Mouse (Mus musculus) skeletal muscle tissue, adult 2 months (tissue): ENCODE results near the gene Atp6v0e.

ENCODE experiments used
- DNase-seq: peaks from one replicate; pipeline ENCODE4 v3.0.0-alpha.2; 2012; ENCODE audit warnings: low read depth, low spot score

The Atp6v0e gene

GRCm38 (mm10) chr17:26662978-26663683, at the start of gene Atp6v0e:
TSS of gene Atp6v0e (plus strand) at chr17:26663231.
- peak; percentile 96 for DNase-seq

- no peak for DNase-seq
These were observed 48.7 kb upstream of the Atp6v0e start for GRCm38 (mm10) chr17:26614286-26614685.

GRCm38 (mm10) chr17:26614708-26615486, 48.1 kb upstream of the Atp6v0e start:
- no peak for DNase-seq

DNA sequence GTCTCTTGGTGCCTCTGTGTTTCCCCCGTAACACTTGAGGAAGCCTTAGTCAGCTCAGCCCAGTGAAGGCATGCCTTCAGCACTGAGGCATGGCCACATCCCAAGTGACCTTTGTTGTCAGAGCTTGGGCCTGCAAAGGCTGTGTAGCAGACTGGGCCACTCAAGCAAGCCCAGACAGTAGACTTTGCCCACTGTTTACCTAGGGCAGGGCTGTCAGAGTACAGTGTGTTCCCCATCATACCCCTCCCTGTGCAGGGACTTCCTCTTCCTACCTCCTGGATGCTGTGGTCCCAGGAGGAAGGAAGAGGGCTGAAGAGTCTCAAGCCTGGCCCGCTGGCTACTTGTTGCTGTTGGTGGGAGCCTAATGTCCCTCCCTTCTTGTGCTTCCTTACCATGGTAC, 46.3 kb upstream of the Atp6v0e start:
- no peak for DNase-seq

- DNase-seq, result no peak
These were observed 44.5 kb upstream of the Atp6v0e start for GRCm38 (mm10) chr17:26618498-26618897.

DNA sequence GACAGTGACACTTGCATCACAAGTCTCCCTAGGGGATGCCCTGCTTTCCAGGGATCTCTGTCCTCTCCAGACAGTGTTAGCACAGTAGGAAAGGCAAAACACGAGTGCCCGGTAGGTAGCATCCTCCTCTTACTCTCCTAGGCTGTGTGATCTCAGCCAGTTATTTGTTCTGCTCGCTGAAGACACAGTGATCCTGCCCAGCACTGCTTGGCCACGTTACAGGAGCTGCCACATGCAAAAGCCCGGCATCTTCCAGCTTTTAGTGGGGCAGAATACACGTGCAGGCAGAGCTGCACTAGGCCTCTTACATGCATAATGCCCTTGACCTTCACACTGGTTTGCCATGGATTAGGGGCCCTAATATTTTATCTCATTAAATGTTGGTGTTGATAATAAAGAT, 43.5 kb upstream of the Atp6v0e start:
- no peak for DNase-seq

- no peak for DNase-seq
These were observed 42.7 kb upstream of the Atp6v0e start for GRCm38 (mm10) chr17:26620292-26620691.

- peak; percentile 93 for DNase-seq
These were observed 42.0 kb upstream of the Atp6v0e start for GRCm38 (mm10) chr17:26620786-26621766.

GRCm38 (mm10) chr17:26621912-26622311, 41.1 kb upstream of the Atp6v0e start:
- no peak for DNase-seq

DNA sequence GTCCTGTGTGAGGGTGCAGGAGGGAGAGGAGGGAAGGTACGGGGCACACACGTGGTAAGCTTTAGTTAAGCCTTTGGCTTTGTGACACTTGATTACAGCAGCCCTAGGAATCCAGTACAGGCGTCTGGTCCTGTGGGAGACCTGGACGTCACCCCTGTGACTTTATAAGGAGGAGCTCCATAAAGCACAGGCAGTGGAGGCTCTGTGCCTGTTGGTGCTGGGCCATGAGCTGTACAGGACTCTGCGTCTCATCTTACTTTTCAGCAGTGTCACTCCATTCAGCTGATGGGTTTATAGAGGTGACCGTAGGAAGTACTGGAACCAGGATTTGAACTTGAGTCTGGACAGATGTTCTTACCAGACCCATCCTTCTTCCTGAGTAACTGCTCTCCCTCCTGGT, 39.0 kb upstream of the Atp6v0e start:
- DNase-seq, result peak; percentile 72

GRCm38 (mm10) chr17:26624999-26625398, 38.0 kb upstream of the Atp6v0e start:
- peak; percentile 71 for DNase-seq

DNA sequence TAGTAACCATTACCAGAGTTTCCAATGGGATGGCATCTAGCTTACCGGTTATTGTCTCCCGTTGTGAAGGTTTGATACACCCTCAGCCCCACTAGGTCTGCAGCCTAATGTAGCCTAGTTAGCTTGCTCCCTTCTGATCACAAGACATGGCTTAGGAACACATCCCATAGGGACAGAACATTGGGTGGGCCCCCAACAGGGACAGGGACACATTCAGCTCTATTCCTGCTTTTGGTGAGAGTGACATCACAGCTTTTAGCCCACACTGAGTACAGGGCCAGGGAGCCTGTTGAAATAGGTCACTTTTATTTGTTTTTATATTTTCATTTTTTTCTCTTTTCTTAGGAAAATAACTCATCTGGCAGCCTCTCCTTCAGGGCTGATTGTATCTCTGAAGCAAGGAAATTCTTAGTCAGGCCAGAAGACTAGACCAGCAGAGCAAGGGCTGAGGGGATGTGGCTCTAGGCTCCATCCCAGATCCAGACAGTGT, 37.5 kb upstream of the Atp6v0e start:
- DNase-seq, result no peak

GRCm38 (mm10) chr17:26628479-26628878, 34.6 kb upstream of the Atp6v0e start:
- DNase-seq, result no peak

- no peak for DNase-seq
These were observed 34.1 kb upstream of the Atp6v0e start for GRCm38 (mm10) chr17:26628936-26629335.

DNA sequence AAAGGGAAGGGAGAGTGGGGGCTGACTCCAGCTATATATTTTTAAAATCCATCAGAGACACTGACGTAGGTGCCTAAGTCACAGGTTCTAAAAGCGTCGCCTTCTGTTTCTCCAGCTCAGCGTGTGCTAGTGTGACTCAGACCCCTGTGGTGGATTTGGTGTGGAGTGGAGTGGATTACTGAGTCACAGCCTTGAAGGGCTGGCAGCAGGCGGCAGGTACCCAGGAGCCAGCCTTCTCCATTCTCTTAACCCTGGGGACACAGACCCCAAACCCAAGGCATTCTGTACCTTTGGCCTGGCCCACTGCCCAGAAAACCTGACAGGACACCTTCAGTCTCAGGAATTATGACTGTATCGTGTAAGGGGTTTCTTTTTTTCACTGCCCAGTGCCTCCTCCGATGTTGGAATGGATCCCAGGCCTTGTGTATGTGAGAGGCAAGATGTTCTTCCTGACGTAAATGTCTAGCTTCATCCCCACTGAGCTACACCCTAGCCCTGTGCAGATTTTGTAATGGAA, 31.2 kb upstream of the Atp6v0e start:
- no peak for DNase-seq

- DNase-seq, result no peak
These were observed 29.8 kb upstream of the Atp6v0e start for GRCm38 (mm10) chr17:26633186-26633585.

DNA sequence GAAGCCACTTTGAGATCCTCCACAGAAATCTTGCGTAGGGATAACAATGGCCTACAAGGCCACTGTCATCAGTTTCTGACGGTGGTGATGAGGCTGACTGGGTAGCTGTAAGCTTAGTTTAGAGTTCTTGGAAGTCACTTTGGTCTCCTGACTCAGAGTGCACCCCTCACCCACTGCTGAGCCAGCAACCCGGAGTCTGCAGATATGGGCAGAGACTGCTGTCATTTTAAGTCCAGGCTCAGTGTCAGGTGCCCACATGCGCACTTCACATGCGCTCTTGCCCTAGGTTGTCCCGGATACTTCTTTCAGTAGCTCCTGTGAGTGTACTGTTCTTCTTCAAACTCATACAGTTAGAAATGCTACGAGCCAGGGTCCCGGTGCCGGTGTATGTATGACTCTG, 29.1 kb upstream of the Atp6v0e start:
- DNase-seq, result peak; percentile 41

- no peak for DNase-seq
These were observed 28.5 kb upstream of the Atp6v0e start for GRCm38 (mm10) chr17:26634539-26634938.

DNA sequence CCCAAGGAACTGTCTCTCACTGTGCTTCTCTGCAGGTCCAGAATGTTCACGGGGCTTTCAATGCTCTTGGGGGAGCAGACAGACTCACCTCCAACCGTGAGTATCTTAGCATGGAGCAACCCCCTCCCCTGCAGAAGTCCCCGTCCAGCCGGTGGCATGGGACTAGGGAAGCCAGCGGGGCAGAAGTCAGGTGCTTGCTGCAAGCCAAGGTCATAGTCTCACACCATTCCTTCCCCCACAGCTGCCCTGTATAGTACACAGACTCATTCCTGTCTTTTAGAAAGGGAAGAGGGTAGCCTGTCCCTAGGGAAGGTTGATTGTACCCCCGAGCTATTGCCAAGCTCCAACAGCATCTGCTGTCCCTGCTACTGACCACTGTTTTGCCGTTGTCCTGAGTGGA, 27.1 kb upstream of the Atp6v0e start:
- DNase-seq, result no peak

GRCm38 (mm10) chr17:26637851-26638250, 25.2 kb upstream of the Atp6v0e start:
- DNase-seq, result no peak

DNA sequence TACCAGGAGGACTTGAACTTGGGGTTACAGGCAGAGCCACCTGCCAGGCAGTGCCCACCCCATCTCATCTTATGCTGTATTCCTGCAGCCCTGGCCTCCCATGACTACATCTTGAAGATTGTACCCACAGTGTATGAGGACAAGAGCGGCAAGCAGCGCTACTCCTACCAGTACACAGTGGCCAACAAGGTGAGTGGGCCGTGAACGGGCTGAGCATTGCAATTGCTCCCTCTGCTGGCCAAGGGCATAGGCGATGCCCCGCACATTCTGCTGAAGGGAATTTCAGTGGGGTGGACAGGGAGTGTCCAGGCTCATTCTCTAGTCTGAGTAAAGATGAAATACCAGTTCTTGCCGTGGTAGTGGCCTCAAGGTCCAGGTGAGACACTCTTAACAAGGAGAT, 24.4 kb upstream of the Atp6v0e start:
- DNase-seq, result peak; percentile 72
